Mouse (Mus musculus) lung, adult 2 months (tissue): ENCODE measurements around the gene Fgf11. TPM values are rescaled to one million over a fixed set of nuclear protein-coding genes. Genes with fewer than 3 reads are reported as not detected.

Experiments
- DNase-seq: peaks from one replicate; pipeline ENCODE4 v3.0.0; 2022
- H3K4me1 ChIP-seq: fragments of 200-500 bp; 2 replicates; pipeline ENCODE4 v1.6.1; 2011; ENCODE audit warnings: low read length; ENCODE audit not compliant: control insufficient read depth, insufficient read depth
- H3K4me3 ChIP-seq: fragments of 200-500 bp; replicated peaks from 2 replicates; pipeline ENCODE3; 2011; ENCODE audit warnings: low read depth, mild to moderate bottlenecking, control low read depth, low read length; ENCODE audit errors: extremely low read depth
- CTCF ChIP-seq: fragments of 200-500 bp; IDR thresholded peaks from 2 replicates; pipeline ENCODE4 v1.5.1; 2011; ENCODE audit warnings: mild to moderate bottlenecking, low read length, control low read depth; ENCODE audit not compliant: insufficient read depth
- POLR2A ChIP-seq: fragments of 200-500 bp; IDR thresholded peaks from 2 replicates; pipeline ENCODE4 v1.6.1; 2011; ENCODE audit warnings: low read depth, mild to moderate bottlenecking, control low read depth, low read length, borderline replicate concordance; ENCODE audit errors: extremely low read depth
- WGBS: fragments of 180-500 bp; shearing (Covaris S2); methylation state at CpG from one replicate; pipeline ENCODE4 v1.1.7; 2018; 5-methylcytosine and 5-hydroxymethylcytosine counted together
- polyA plus RNA-seq: library from polyadenylated mRNA; depleted of rRNA; stranded (reverse); fragments of >200 nt; gene quantifications from 2 replicates; pipeline ENCODE4 v1.2.3, GENCODE M21; 2012

The Fgf11 gene
- polyA plus RNA-seq, 1 experiment = 8.0 TPM

GRCm38 (mm10) chr11:69776488-69776887 lies 25.2 kb downstream of the Fgf11 start:
- no peak for DNase-seq
- Histone ChIP-seq H3K4me3 (no peak overlapping the region), H3K4me1 (no peaks in the 10 kb centered on the region)
- TF ChIP-seq CTCF (no peak), POLR2A (no peak)
- whole genome bisulfite sequencing = 82% methylated on average over 20 of the region's 20 CpGs

- no peak for DNase-seq
- Histone ChIP-seq H3K4me1 (no peaks in the 10 kb centered on the region), H3K4me3 (no peak overlapping the region)
- 66% methylated on average over 10 of the region's 10 CpGs for WGBS
- TF ChIP-seq POLR2A (no peak), CTCF (no peak)
Observed at GRCm38 (mm10) chr11:69775716-69776115, 25.9 kb downstream of the Fgf11 start.

DNA sequence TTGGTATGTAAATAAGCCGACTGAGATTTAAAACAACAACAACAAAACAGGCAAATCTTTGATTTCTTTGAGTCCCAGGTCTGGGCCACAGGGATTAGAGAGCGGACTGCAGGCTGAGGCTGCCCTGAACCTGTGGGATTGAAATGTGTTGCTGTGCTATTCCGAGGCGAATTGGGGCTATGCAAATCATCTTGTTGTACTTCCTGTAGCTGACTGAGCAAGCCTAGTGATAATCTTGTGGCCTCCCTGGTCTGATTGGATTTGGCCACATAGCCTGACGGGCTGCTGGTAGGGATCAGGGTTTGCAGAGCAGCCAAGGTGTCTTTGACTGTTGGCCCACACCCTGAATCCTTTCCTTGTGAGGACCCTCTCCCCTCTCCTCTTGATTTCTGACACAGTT lies 26.7 kb downstream of the Fgf11 start:
- WGBS = 69% methylated on average over 5 of the region's 5 CpGs
- no peak for DNase-seq

GRCm38 (mm10) chr11:69767625-69767909 lies 34.1 kb downstream of the Fgf11 start:
- DNase-seq = no peak
- TF ChIP-seq CTCF (no peak), POLR2A (no peak)
- H3K4me1 ChIP-seq = peaks cover 17% of the 10 kb centered on the region
- H3K4me3 ChIP-seq = peak overlapping the region; percentile 99
- whole genome bisulfite sequencing = 24% methylated on average over 4 of the region's 4 CpGs

More for the DNA sequence above, 26.7 kb downstream of the Fgf11 start:
- Histone ChIP-seq H3K4me1 (no peaks in the 10 kb centered on the region), H3K4me3 (no peak overlapping the region)
- no peak for TF ChIP-seq POLR2A

GRCm38 (mm10) chr11:69766872-69767624 lies 34.6 kb downstream of the Fgf11 start:
- peak; percentile 42 for DNase-seq

GRCm38 (mm10) chr11:69766126-69766609 lies 35.5 kb downstream of the Fgf11 start:
- WGBS = under 1% methylated on average over 36 of the region's 37 CpGs
- Histone ChIP-seq H3K4me3 (peak overlapping the region; percentile 99), H3K4me1 (peaks cover 17% of the 10 kb centered on the region)
- no peak for TF ChIP-seq CTCF
- TF ChIP-seq POLR2A = peak; percentile 60; the same call in 1 of the 2 replicates
- DNase-seq = peak; percentile 78

More at GRCm38 (mm10) chr11:69766872-69767624, 34.6 kb downstream of the Fgf11 start:
- TF ChIP-seq CTCF (no peak), POLR2A (peak; percentile 33; the same call in 1 of the 2 replicates)
- H3K4me3 ChIP-seq = peak overlapping the region; percentile 99
- H3K4me1 ChIP-seq = peaks cover 17% of the 10 kb centered on the region
- 22% methylated on average over 13 of the region's 13 CpGs for WGBS

- H3K4me3 ChIP-seq = peak within 1 kb of the TSS; percentile 99
- 16% methylated on average over 36 of the region's 55 CpGs for WGBS
- peak; percentile 58 for DNase-seq
- peaks cover 17% of the 10 kb centered on the region for H3K4me1 ChIP-seq
- TF ChIP-seq POLR2A = peak; percentile 70; the same call in 1 of the 2 replicates
- TF ChIP-seq CTCF = no peak
Observed at GRCm38 (mm10) chr11:69765221-69766125, 36.2 kb downstream of the Fgf11 start, which contains the start of gene Zbtb4. Zbtb4 (plus strand) TSS chr11:69765912.

- Histone ChIP-seq H3K4me3 (no peak overlapping the region), H3K4me1 (peaks cover 17% of the 10 kb centered on the region)
- WGBS = 82% methylated on average over 7 of the region's 7 CpGs
- TF ChIP-seq POLR2A (no peak), CTCF (peak; percentile 38; the same call in 1 of the 2 replicates)
- DNase-seq = no peak
Observed at GRCm38 (mm10) chr11:69763551-69763950, 38.1 kb downstream of the Fgf11 start.

DNA sequence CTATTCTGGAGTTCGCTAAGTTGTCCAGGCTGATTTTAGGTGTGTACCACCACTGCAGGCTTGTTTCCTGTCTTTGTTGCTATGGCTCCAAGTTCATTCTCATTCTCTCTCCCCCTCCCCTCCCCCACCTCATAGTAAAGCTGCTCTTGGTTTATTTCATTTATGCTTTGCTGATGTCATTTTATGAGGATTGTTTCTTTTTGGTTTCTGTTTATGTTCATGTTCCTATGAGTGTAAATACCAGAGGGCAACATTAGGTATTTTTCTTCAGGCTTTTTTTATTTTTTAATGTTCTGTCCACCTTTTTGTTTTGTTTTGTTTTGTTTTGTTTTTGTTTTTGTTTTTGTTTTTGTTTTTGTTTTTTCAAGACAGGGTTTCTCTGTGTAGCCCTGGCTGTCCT lies 39.8 kb downstream of the Fgf11 start, which contains the start of gene Slc35g3:
TSS of gene Slc35g3 (minus strand) at position 101 of the 400 bp plus-strand sequence.
- Histone ChIP-seq H3K4me3 (no peak within 1 kb of the TSS), H3K4me1 (peaks cover 8% of the 10 kb centered on the region)
- 40% methylated on average over 1 of the region's 1 CpGs for WGBS
- no peak for DNase-seq
- TF ChIP-seq CTCF (no peak), POLR2A (no peak)

GRCm38 (mm10) chr11:69760901-69761200 lies 40.8 kb downstream of the Fgf11 start:
- Histone ChIP-seq H3K4me3 (no peak overlapping the region), H3K4me1 (peaks cover 11% of the 10 kb centered on the region)
- TF ChIP-seq CTCF (no peak), POLR2A (no peak)
- no peak for DNase-seq
- WGBS = 95% methylated on average over 7 of the region's 7 CpGs
